Comparison of ENCODE assay signal across 20 mouse cellular contexts in the genomic region with DNA sequence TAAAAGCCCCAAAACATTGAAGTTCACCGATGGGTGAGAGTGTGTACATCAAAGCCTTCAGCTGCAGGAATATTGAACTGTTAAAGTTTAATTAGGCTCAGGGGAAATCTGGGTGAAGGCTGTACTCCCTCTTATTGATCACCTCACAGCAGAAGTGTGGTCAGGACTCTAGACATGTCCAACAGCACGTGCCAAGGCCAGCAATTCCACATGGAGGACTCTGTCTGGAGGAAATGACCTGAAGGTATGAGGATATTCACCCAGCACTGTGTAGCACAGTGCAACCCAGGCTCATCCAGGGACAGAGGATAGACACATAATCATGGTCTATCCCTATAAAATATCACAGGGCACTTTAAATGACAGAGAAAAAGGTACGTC. TPM values are rescaled to one million over a fixed set of nuclear protein-coding genes. Genes with fewer than 3 reads are reported as not detected.
"Had no signal": no experiment of that assay in that cellular context is flagged by ENCODE, and none has a peak within 500 bp of the region (broad histone marks: within the 10 kb centered on the region; RNA-seq: fewer than 3 reads in every experiment).

No protein-coding gene starts in this region.

- H3K36me3 ChIP-seq: intestine, embryonic 15.5 days; kidney, embryonic 15.5 days; limb, embryonic 12.5 days; limb, embryonic 15.5 days; liver, embryonic 13.5 days; neural tube, embryonic 13.5 days; stomach, embryonic 15.5 days had no signal

- H3K9me3 ChIP-seq: intestine, embryonic 15.5 days; kidney, embryonic 15.5 days; limb, embryonic 12.5 days; limb, embryonic 15.5 days; liver, embryonic 13.5 days; neural tube, embryonic 13.5 days; stomach, embryonic 15.5 days had no signal

- DNase-seq: kidney, adult 11 months; kidney, adult 8-10 months; kidney, postnatal 10 days; kidney, postnatal 36 days; liver, embryonic 13.5 days; lung, adult 2 months; lung, postnatal 14 days; lung, postnatal 4 days; right cerebral cortex, postnatal 25 days; spleen, adult 18-20 months had no signal

- H3K9ac ChIP-seq: intestine, embryonic 15.5 days; kidney, embryonic 15.5 days; limb, embryonic 12.5 days; limb, embryonic 15.5 days; liver, embryonic 13.5 days; neural tube, embryonic 13.5 days; stomach, embryonic 15.5 days had no signal

- H3K27me3 ChIP-seq: intestine, embryonic 15.5 days; limb, embryonic 15.5 days; liver, embryonic 13.5 days; neural tube, embryonic 13.5 days; stomach, embryonic 15.5 days had no signal

- H3K4me3 ChIP-seq: intestine, embryonic 15.5 days; kidney, embryonic 15.5 days; limb, embryonic 12.5 days; limb, embryonic 15.5 days; liver, embryonic 13.5 days; myocyte; neural tube, embryonic 13.5 days; stomach, embryonic 15.5 days had no signal

- H3K27ac ChIP-seq: intestine, embryonic 15.5 days; kidney, embryonic 15.5 days; limb, embryonic 12.5 days; limb, embryonic 15.5 days; liver, embryonic 13.5 days; neural tube, embryonic 13.5 days; stomach, embryonic 15.5 days had no signal

- H3K4me2 ChIP-seq: intestine, embryonic 15.5 days; kidney, embryonic 15.5 days; limb, embryonic 12.5 days; limb, embryonic 15.5 days; liver, embryonic 13.5 days; neural tube, embryonic 13.5 days; stomach, embryonic 15.5 days had no signal

- H3K4me1 ChIP-seq: intestine, embryonic 15.5 days; kidney, embryonic 15.5 days; limb, embryonic 15.5 days; liver, embryonic 13.5 days; stomach, embryonic 15.5 days had no signal

- ATAC-seq: intestine, embryonic 15.5 days had no signal

RNA-seq across cellular contexts. Expression of a gene that starts 32.3 kb away (rescaled TPM):
- total RNA-seq: megakaryocyte progenitor cell, adult 5-6 weeks; monocyte, adult 5-6 weeks had no signal
- polyA plus RNA-seq: intestine, embryonic 15.5 days; kidney, embryonic 15.5 days; liver, embryonic 13.5 days; liver, embryonic 16.5 days; neural tube, embryonic 13.5 days had no signal
